Mouse (Mus musculus): ENCODE data around the gene Dhrs3.

Dhrs3 gene

GRCm38 (mm10) chr4:144939847-144940411, 47.3 kb downstream of the Dhrs3 start:
- DNase-seq = no peak

- peak in 1 of 2 experiments; percentile 53 for DNase-seq
Observed at GRCm38 (mm10) chr4:144940796-144941462, 48.3 kb downstream of the Dhrs3 start.

- DNase-seq = no peak
Observed at GRCm38 (mm10) chr4:144942433-144942832, 49.8 kb downstream of the Dhrs3 start.

GRCm38 (mm10) chr4:144943273-144943672, 50.6 kb downstream of the Dhrs3 start:
- DNase-seq = no peak

GRCm38 (mm10) chr4:144947738-144948390, 55.2 kb downstream of the Dhrs3 start:
- DNase-seq = peak; percentile 93 to 94

- peak; percentile 80 to 87 for DNase-seq
Observed at GRCm38 (mm10) chr4:144949441-144950326, 57.1 kb downstream of the Dhrs3 start.

GRCm38 (mm10) chr4:144950327-144950711, 57.7 kb downstream of the Dhrs3 start:
- DNase-seq = no peak

- no peak for DNase-seq
Observed at GRCm38 (mm10) chr4:144950883-144951282, 58.3 kb downstream of the Dhrs3 start.

- DNase-seq = no peak
Observed at GRCm38 (mm10) chr4:144951859-144952258, 59.2 kb downstream of the Dhrs3 start.

GRCm38 (mm10) chr4:144953421-144953820, 60.8 kb downstream of the Dhrs3 start:
- DNase-seq = no peak

GRCm38 (mm10) chr4:144955863-144956262, 63.2 kb downstream of the Dhrs3 start:
- no peak for DNase-seq

- no peak for DNase-seq
Observed at GRCm38 (mm10) chr4:144956293-144956692, 63.7 kb downstream of the Dhrs3 start.

- DNase-seq = peak; percentile 84 to 94
Observed at GRCm38 (mm10) chr4:144957186-144957585, 64.6 kb downstream of the Dhrs3 start.

GRCm38 (mm10) chr4:144957721-144958120, 65.1 kb downstream of the Dhrs3 start:
- peak; percentile 69 to 84 for DNase-seq

- peak; percentile 97 to 98 for DNase-seq
Observed at GRCm38 (mm10) chr4:144960188-144960904, 67.7 kb downstream of the Dhrs3 start.

- DNase-seq = peak in 1 of 2 experiments; percentile 63
Observed at GRCm38 (mm10) chr4:144961232-144961631, 68.6 kb downstream of the Dhrs3 start.

- DNase-seq = peak in 1 of 2 experiments; percentile 59
Observed at GRCm38 (mm10) chr4:144961696-144962095, 69.1 kb downstream of the Dhrs3 start.

- DNase-seq = no peak
Observed at GRCm38 (mm10) chr4:144965255-144965654, 72.6 kb downstream of the Dhrs3 start.

GRCm38 (mm10) chr4:144968371-144968770, 75.7 kb downstream of the Dhrs3 start:
- DNase-seq = no peak

GRCm38 (mm10) chr4:144969030-144969429, 76.4 kb downstream of the Dhrs3 start:
- DNase-seq = no peak

GRCm38 (mm10) chr4:144971048-144971447, 78.4 kb downstream of the Dhrs3 start:
- DNase-seq = no peak
